Mouse (Mus musculus) hindbrain, embryonic 12.5 days (tissue): ENCODE measurements around the gene Frmd8. TPM values are rescaled to one million over a fixed set of nuclear protein-coding genes. Genes with fewer than 3 reads are reported as not detected.
"Not testable (repeated sequence)": the region's sequence is repeated elsewhere in the genome, so short reads cannot be mapped to it uniquely, and the experiment has no call there.

Experiments
- ATAC-seq: fragments of 200-750 bp; cut with Nextera tagmentation; 2 replicates; pipeline ENCODE4 v1.8.0; 2017; ENCODE audit warnings: moderate TSS enrichment; ENCODE audit not compliant: low FRiP score
- H3K27ac ChIP-seq: fragments of 300-500 bp; sonication (generic); 2 replicates; pipeline ENCODE4 v1.5.1; 2016; ENCODE audit warnings: mild to moderate bottlenecking
- H3K27me3 ChIP-seq: fragments of 300-500 bp; sonication (generic); 2 replicates; pipeline ENCODE4 v1.6.1; 2016; ENCODE audit warnings: mild to moderate bottlenecking
- H3K36me3 ChIP-seq: fragments of 300-500 bp; sonication (generic); 2 replicates; pipeline ENCODE4 v1.6.1; 2016; ENCODE audit warnings: mild to moderate bottlenecking
- H3K4me1 ChIP-seq: fragments of 300-500 bp; sonication (generic); 2 replicates; pipeline ENCODE4 v1.6.1; 2016
- H3K4me2 ChIP-seq: fragments of 300-500 bp; sonication (generic); replicated peaks from 2 replicates; pipeline ENCODE4 v1.6.1; 2016; ENCODE audit warnings: mild to moderate bottlenecking
- H3K4me3 ChIP-seq: fragments of 300-500 bp; sonication (generic); 2 replicates; pipeline ENCODE4 v1.5.1; 2016; ENCODE audit warnings: mild to moderate bottlenecking
- H3K9ac ChIP-seq: fragments of 300-500 bp; sonication (generic); 2 replicates; pipeline ENCODE4 v1.6.1; 2016; ENCODE audit warnings: mild to moderate bottlenecking, moderate library complexity
- H3K9me3 ChIP-seq: fragments of 300-500 bp; sonication (generic); replicated peaks from 2 replicates; pipeline ENCODE4 v1.6.1; 2016; ENCODE audit warnings: mild to moderate bottlenecking
- WGBS: fragments of 180-500 bp; shearing (Covaris S2); methylation state at CpG from one replicate; pipeline ENCODE4 v1.1.7; 2016; 5-methylcytosine and 5-hydroxymethylcytosine counted together
- polyA plus RNA-seq: library from polyadenylated mRNA; unstranded; fragments of >200 nt; fragmentation: Nextera tagmentation; extraction: Ambion mirVana; gene quantifications from 2 replicates; pipeline ENCODE4 v1.2.1, GENCODE M21; 2016

The Frmd8 gene
- polyA plus RNA-seq, 1 experiment from 2014 or later = 29.9 TPM

- no peak overlapping the region for H3K27ac ChIP-seq
- no peak overlapping the region for H3K4me3 ChIP-seq
- ATAC-seq = no peak
- 94% methylated on average over 3 of the region's 3 CpGs for WGBS
- no peaks in the 10 kb centered on the region for H3K27me3 ChIP-seq
- H3K9me3 ChIP-seq = no peaks in the 10 kb centered on the region
- H3K4me1 ChIP-seq = peaks cover 22% of the 10 kb centered on the region
- no peak overlapping the region for H3K9ac ChIP-seq
- H3K36me3 ChIP-seq = peaks cover 51% of the 10 kb centered on the region
- no peak overlapping the region for H3K4me2 ChIP-seq
Observed at GRCm38 (mm10) chr19:5907275-5907674, 32.2 kb upstream of the Frmd8 start.

- Histone ChIP-seq H3K9me3 (no peaks in the 10 kb centered on the region), H3K27me3 (no peaks in the 10 kb centered on the region), H3K9ac (peak within 1 kb of the TSS; percentile 90), H3K36me3 (peaks cover 38% of the 10 kb centered on the region), H3K4me1 (peaks cover 21% of the 10 kb centered on the region), H3K27ac (peak within 1 kb of the TSS; percentile 76), H3K4me3 (peak within 1 kb of the TSS; percentile 70), H3K4me2 (peak within 1 kb of the TSS; percentile 81)
- WGBS = 5% methylated on average over 36 of the region's 36 CpGs
- peak; percentile 95 for ATAC-seq
Observed at GRCm38 (mm10) chr19:5894002-5894678, 19.1 kb upstream of the Frmd8 start, which contains the start of gene Tigd3. Tigd3 (minus strand) TSS chr19:5894149.

GRCm38 (mm10) chr19:5893282-5894001 lies 18.4 kb upstream of the Frmd8 start:
- no peaks in the 10 kb centered on the region for H3K27me3 ChIP-seq
- peaks cover 21% of the 10 kb centered on the region for H3K4me1 ChIP-seq
- H3K36me3 ChIP-seq = peaks cover 34% of the 10 kb centered on the region
- WGBS = 7% methylated on average over 31 of the region's 31 CpGs
- ATAC-seq = no peak; the same call in none of the 2 replicates
- peak overlapping the region; percentile 90 for H3K9ac ChIP-seq
- H3K9me3 ChIP-seq = no peaks in the 10 kb centered on the region
- H3K4me3 ChIP-seq = peak overlapping the region; percentile 70
- peak overlapping the region; percentile 76; the same call in 1 of the 2 replicates for H3K27ac ChIP-seq
- peak overlapping the region; percentile 81 for H3K4me2 ChIP-seq

GRCm38 (mm10) chr19:5892735-5893134 lies 17.7 kb upstream of the Frmd8 start:
- peak overlapping the region; percentile 81 for H3K4me2 ChIP-seq
- H3K27ac ChIP-seq = no peak overlapping the region
- peak overlapping the region; percentile 90 for H3K9ac ChIP-seq
- ATAC-seq = no peak
- H3K36me3 ChIP-seq = peaks cover 28% of the 10 kb centered on the region
- H3K27me3 ChIP-seq = no peaks in the 10 kb centered on the region
- 88% methylated on average over 13 of the region's 13 CpGs for WGBS
- no peaks in the 10 kb centered on the region for H3K9me3 ChIP-seq
- H3K4me3 ChIP-seq = peak overlapping the region; percentile 70
- peaks cover 21% of the 10 kb centered on the region for H3K4me1 ChIP-seq

- H3K4me3 ChIP-seq = 0 out of 2 replicates have a peak overlapping the region, but pooled peaks have one; percentile 70
- no peaks in the 10 kb centered on the region for H3K27me3 ChIP-seq
- H3K27ac ChIP-seq = no peak overlapping the region
- H3K4me1 ChIP-seq = peaks cover 21% of the 10 kb centered on the region
- 0 out of 2 replicates have a peak overlapping the region, but pooled peaks have one; percentile 81 for H3K4me2 ChIP-seq
- 97% methylated on average over 7 of the region's 7 CpGs for WGBS
- H3K36me3 ChIP-seq = peaks cover 24% of the 10 kb centered on the region
- no peaks in the 10 kb centered on the region for H3K9me3 ChIP-seq
- no peak overlapping the region for H3K9ac ChIP-seq
- no peak for ATAC-seq
Observed at GRCm38 (mm10) chr19:5892262-5892661, 17.2 kb upstream of the Frmd8 start.

GRCm38 (mm10) chr19:5891521-5892258 lies 16.6 kb upstream of the Frmd8 start:
- H3K36me3 ChIP-seq = peaks cover 20% of the 10 kb centered on the region
- no peak overlapping the region for H3K4me3 ChIP-seq

GRCm38 (mm10) chr19:5889211-5889610 lies 14.1 kb upstream of the Frmd8 start:
- Histone ChIP-seq H3K27me3 (no peaks in the 10 kb centered on the region), H3K4me2 (no peak overlapping the region), H3K4me3 (no peak overlapping the region), H3K9ac (no peak overlapping the region), H3K4me1 (peaks cover 21% of the 10 kb centered on the region), H3K9me3 (no peaks in the 10 kb centered on the region), H3K27ac (no peak overlapping the region), H3K36me3 (0 out of 2 replicates have a peak, but pooled peaks cover 5% of the 10 kb centered on the region)
- WGBS = 68% methylated on average over 4 of the region's 4 CpGs
- ATAC-seq = no peak

More at GRCm38 (mm10) chr19:5891521-5892258, 16.6 kb upstream of the Frmd8 start:
- ATAC-seq = no peak
- no peak overlapping the region for H3K9ac ChIP-seq
- 95% methylated on average over 12 of the region's 12 CpGs for WGBS
- H3K4me1 ChIP-seq = peaks cover 21% of the 10 kb centered on the region
- H3K9me3 ChIP-seq = no peaks in the 10 kb centered on the region
- no peak overlapping the region for H3K27ac ChIP-seq
- no peaks in the 10 kb centered on the region for H3K27me3 ChIP-seq
- H3K4me2 ChIP-seq = no peak overlapping the region

GRCm38 (mm10) chr19:5887234-5887815 lies 12.3 kb upstream of the Frmd8 start:
- 86% methylated on average over 3 of the region's 3 CpGs for WGBS
- no peak for ATAC-seq

GRCm38 (mm10) chr19:5885838-5886237 lies 10.8 kb upstream of the Frmd8 start:
- Histone ChIP-seq H3K36me3 (no peaks in the 10 kb centered on the region), H3K27me3 (no peaks in the 10 kb centered on the region), H3K9ac (no peak overlapping the region), H3K4me1 (no peaks in the 10 kb centered on the region), H3K9me3 (no peaks in the 10 kb centered on the region), H3K4me2 (no peak overlapping the region), H3K4me3 (no peak overlapping the region), H3K27ac (no peak overlapping the region)
- 62% methylated on average over 4 of the region's 4 CpGs for WGBS
- ATAC-seq = no peak

More at GRCm38 (mm10) chr19:5887234-5887815, 12.3 kb upstream of the Frmd8 start:
- Histone ChIP-seq H3K27me3 (no peaks in the 10 kb centered on the region), H3K27ac (no peak overlapping the region), H3K9me3 (no peaks in the 10 kb centered on the region), H3K4me1 (peaks cover 8% of the 10 kb centered on the region), H3K4me3 (no peak overlapping the region), H3K9ac (no peak overlapping the region), H3K36me3 (0 out of 2 replicates have a peak, but pooled peaks cover 3% of the 10 kb centered on the region), H3K4me2 (no peak overlapping the region)

- no peak overlapping the region for H3K4me2 ChIP-seq
- no peaks in the 10 kb centered on the region for H3K27me3 ChIP-seq
- no peak for ATAC-seq
- 60% methylated on average over 1 of the region's 1 CpGs for WGBS
- no peaks in the 10 kb centered on the region for H3K4me1 ChIP-seq
- no peak overlapping the region for H3K4me3 ChIP-seq
- no peak overlapping the region for H3K27ac ChIP-seq
- H3K9ac ChIP-seq = no peak overlapping the region
- no peaks in the 10 kb centered on the region for H3K9me3 ChIP-seq
- no peaks in the 10 kb centered on the region for H3K36me3 ChIP-seq
Observed at GRCm38 (mm10) chr19:5883935-5884334, 8.9 kb upstream of the Frmd8 start.

- not testable (repeated sequence) for H3K36me3 ChIP-seq, H3K27ac ChIP-seq, H3K4me2 ChIP-seq, H3K4me3 ChIP-seq, H3K9me3 ChIP-seq, H3K4me1 ChIP-seq, ATAC-seq, H3K27me3 ChIP-seq, H3K9ac ChIP-seq
- 87% methylated on average over 5 of the region's 5 CpGs for WGBS
Observed at GRCm38 (mm10) chr19:5882079-5882478, 7.0 kb upstream of the Frmd8 start.

- Histone ChIP-seq H3K4me1 (0 out of 2 replicates have a peak, but pooled peaks cover 2% of the 10 kb centered on the region), H3K27me3 (no peaks in the 10 kb centered on the region), H3K4me3 (no peak overlapping the region), H3K36me3 (no peaks in the 10 kb centered on the region), H3K9me3 (no peaks in the 10 kb centered on the region), H3K27ac (no peak overlapping the region), H3K4me2 (no peak overlapping the region), H3K9ac (no peak overlapping the region)
- WGBS = 94% methylated on average over 6 of the region's 6 CpGs
- ATAC-seq = no peak
Observed at GRCm38 (mm10) chr19:5881155-5881554, 6.1 kb upstream of the Frmd8 start.
